Mouse (Mus musculus): ENCODE data around the gene Plekha3. TPM values are rescaled to one million over a fixed set of nuclear protein-coding genes. Genes with fewer than 3 reads are reported as not detected.

Gene Plekha3
- polyA plus RNA-seq (2021; fragmentation: Nextera tagmentation): 4.0 and 5.1 TPM in 2 replicates
- long read RNA-seq, experiment 1, partial matches to known transcripts: 10 of 13 reads
- long read RNA-seq, experiment 1, other reads (novel, unspliced or antisense): 1 of 13 reads
- long read RNA-seq, experiment 2, partial matches to known transcripts: 10 of 11 reads
- long read RNA-seq, experiment 2, other reads (novel, unspliced or antisense): 1 of 11 reads

GRCm38 (mm10) chr2:76674725-76675427 lies at the start of gene Plekha3:
TSS of gene Plekha3 (plus strand) at chr2:76675281.

GRCm38 (mm10) chr2:76647883-76648570 lies 27.1 kb upstream of the Plekha3 start, which contains the start of the genes Prkra and Pjvk:
TSS of gene Prkra (minus strand) at chr2:76648015.
TSS of gene Pjvk (plus strand) at chr2:76648476.

GRCm38 (mm10) chr2:76672966-76673392 lies 2.1 kb upstream of the Plekha3 start, which contains the start of gene Fkbp7:
TSS of gene Fkbp7 (minus strand) at chr2:76673116.

Other genes starting within 250 kb of the Plekha3 start
- gene Prkra, start 27.3 kb upstream of the Plekha3 start, polyA plus RNA-seq (2021; fragmentation: Nextera tagmentation): 19.0 and 22.7 TPM in 2 replicates
- gene Pjvk, start 26.8 kb upstream of the Plekha3 start, polyA plus RNA-seq (2021; fragmentation: Nextera tagmentation): not detected in 2 replicates
- 7.5 and 10.4 TPM in 2 replicates for gene Fkbp7, start 2.2 kb upstream of the Plekha3 start, polyA plus RNA-seq (2021; fragmentation: Nextera tagmentation)

All from left cerebral cortex, adult 6 months (tissue).